Mouse (Mus musculus) hindbrain, postnatal 0 days (tissue): ENCODE measurements at regions not wholly inside any gene's neighbourhood (a gene's known extent, or its start where the extent isn't known, plus 50 kb on each side); places are given as distances from the start of the nearest gene placed in this dataset.

Experiments used
- ATAC-seq: fragments of 200-750 bp; cut with Nextera tagmentation; 2 replicates; pipeline ENCODE4 v1.8.0; 2017; ENCODE audit warnings: mild to moderate bottlenecking, moderate TSS enrichment, moderate library complexity
- DNase-seq: peaks from one replicate; pipeline ENCODE4 v3.0.0-alpha.2; 2015; ENCODE audit warnings: low spot score
- H3K27ac ChIP-seq: fragments of 300-500 bp; sonication (generic); 2 replicates; pipeline ENCODE4 v1.5.1; 2014; ENCODE audit warnings: mild to moderate bottlenecking
- H3K27me3 ChIP-seq: fragments of 300-500 bp; sonication (generic); 2 replicates; pipeline ENCODE4 v1.6.1; 2014; ENCODE audit warnings: low read length, mixed read lengths; ENCODE audit not compliant: insufficient read depth
- H3K36me3 ChIP-seq: fragments of 300-500 bp; sonication (generic); 2 replicates; pipeline ENCODE4 v1.6.1; 2014; ENCODE audit warnings: low read length, mixed read lengths; ENCODE audit not compliant: insufficient read depth
- H3K4me1 ChIP-seq: fragments of 300-500 bp; sonication (generic); 2 replicates; pipeline ENCODE4 v1.6.1; 2014; ENCODE audit warnings: antibody characterized with exemption, low read length, mixed read lengths; ENCODE audit not compliant: insufficient read depth
- H3K4me2 ChIP-seq: fragments of 300-500 bp; sonication (generic); 2 replicates; pipeline ENCODE4 v1.6.1; 2014; ENCODE audit warnings: low read depth, mild to moderate bottlenecking, low read length, moderate library complexity, mixed read lengths
- H3K4me3 ChIP-seq: fragments of 300-500 bp; sonication (generic); 2 replicates; pipeline ENCODE4 v1.5.1; 2014; ENCODE audit warnings: low read length
- H3K9ac ChIP-seq: fragments of 300-500 bp; sonication (generic); replicated peaks from 2 replicates; pipeline ENCODE4 v1.6.1; 2014; ENCODE audit warnings: mild to moderate bottlenecking, low read length, moderate library complexity, mixed read lengths
- H3K9me3 ChIP-seq: fragments of 300-500 bp; sonication (generic); 2 replicates; pipeline ENCODE4 v1.6.1; 2016; ENCODE audit warnings: low read length, mixed read lengths
- CTCF ChIP-seq: IDR thresholded peaks from 2 replicates; pipeline ENCODE4 v1.5.1; 2016; ENCODE audit warnings: antibody characterized with exemption, control low read depth, low read depth
- WGBS: fragments of 180-500 bp; shearing (Covaris S2); extraction: QIAGEN DNeasy Blood & Tissue Kit; methylation state at CpG from one replicate; pipeline ENCODE4 v1.1.7; 2014; 5-methylcytosine and 5-hydroxymethylcytosine counted together

GRCm38 (mm10) chr14:116837235-116837634, 87.9 kb upstream of the Gpc6 start:
- Histone ChIP-seq H3K4me2 (no peak overlapping the region), H3K27ac (no peak overlapping the region)
- no peak for TF ChIP-seq CTCF

DNA sequence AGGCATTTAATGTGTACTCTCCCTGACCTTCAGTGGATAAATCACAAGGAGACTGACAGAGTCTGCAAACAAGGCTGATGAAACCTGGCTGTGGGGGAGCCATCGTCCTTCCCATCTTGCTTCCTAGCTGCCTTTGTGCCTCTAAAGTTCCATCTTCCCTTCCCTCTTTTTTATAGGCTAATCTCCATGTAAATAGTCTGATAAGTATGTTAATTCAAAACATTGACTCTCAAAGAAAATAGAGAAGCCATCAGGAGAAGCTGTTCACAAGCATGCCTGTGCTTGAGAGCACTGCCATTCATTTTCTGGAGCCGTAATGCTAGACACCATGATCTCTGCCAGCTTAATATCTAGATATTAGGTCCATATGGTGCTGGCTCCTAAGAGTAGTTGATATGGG, 55.7 kb upstream of the Gpc6 start:
- H3K4me2 ChIP-seq, result no peak overlapping the region
- no peak overlapping the region for H3K4me3 ChIP-seq
- no peak for TF ChIP-seq CTCF
- H3K27ac ChIP-seq, result no peak overlapping the region
- no peaks in the 10 kb centered on the region for H3K9me3 ChIP-seq
- DNase-seq (no peak), ATAC-seq (no peak)
- no peak overlapping the region for H3K9ac ChIP-seq
- no peaks in the 10 kb centered on the region for H3K27me3 ChIP-seq
- no peaks in the 10 kb centered on the region for H3K36me3 ChIP-seq
- 67% methylated on average over 2 of the region's 2 CpGs for WGBS
- H3K4me1 ChIP-seq, result no peaks in the 10 kb centered on the region

More at GRCm38 (mm10) chr14:116837235-116837634, 87.9 kb upstream of the Gpc6 start:
- ATAC-seq (no peak), DNase-seq (no peak)
- H3K4me3 ChIP-seq, result no peak overlapping the region
- H3K36me3 ChIP-seq, result no peaks in the 10 kb centered on the region
- H3K4me1 ChIP-seq, result no peaks in the 10 kb centered on the region
- no peaks in the 10 kb centered on the region for H3K9me3 ChIP-seq
- no peaks in the 10 kb centered on the region for H3K27me3 ChIP-seq
- 42% methylated on average over 6 of the region's 6 CpGs for WGBS
- no peak overlapping the region for H3K9ac ChIP-seq

GRCm38 (mm10) chr14:116869996-116870395, 55.1 kb upstream of the Gpc6 start:
- H3K9ac ChIP-seq, result no peak overlapping the region
- no peak overlapping the region for H3K27ac ChIP-seq
- H3K27me3 ChIP-seq, result no peaks in the 10 kb centered on the region
- DNase-seq (no peak), ATAC-seq (no peak)
- H3K36me3 ChIP-seq, result no peaks in the 10 kb centered on the region
- no peak overlapping the region for H3K4me2 ChIP-seq
- no peaks in the 10 kb centered on the region for H3K4me1 ChIP-seq
- 88% methylated on average over 2 of the region's 2 CpGs for WGBS
- H3K4me3 ChIP-seq, result no peak overlapping the region
- H3K9me3 ChIP-seq, result no peaks in the 10 kb centered on the region
- no peak for TF ChIP-seq CTCF
